Mouse (Mus musculus) testis, adult 2 months (tissue): ENCODE measurements around the gene Crnkl1.

ENCODE experiments used
- CTCF ChIP-seq: fragments of 200-500 bp; IDR thresholded peaks from 2 replicates; pipeline ENCODE4 v1.5.1; 2012; ENCODE audit warnings: low read depth, mild to moderate bottlenecking, inconsistent platforms, low read length, moderate library complexity; ENCODE audit not compliant: control insufficient read depth, insufficient read depth, insufficient replicate concordance
- POLR2A ChIP-seq: fragments of 200-500 bp; IDR thresholded peaks from 2 replicates; pipeline ENCODE4 v1.6.1; 2012; ENCODE audit warnings: low read depth, mild to moderate bottlenecking, inconsistent platforms, low read length, moderate library complexity; ENCODE audit not compliant: control insufficient read depth

GRCm38 (mm10) chr2:145941403-145941802 lies 6.6 kb upstream of the Crnkl1 start:
- TF ChIP-seq POLR2A (no peak), CTCF (no peak)
